Mouse (Mus musculus): ENCODE data around the gene Lrp5.

GRCm38 (mm10) chr19:3549263-3549662 is 137.1 kb downstream of the Lrp5 start:
- TF ChIP-seq CTCF (IDR thresholded peaks at IDR 0.05; ENCODE audit: borderline replicate concordance, control insufficient read depth, extremely low read depth, insufficient read depth, low read length, poor library complexity) (no peak), POLR2A (IDR thresholded peaks at IDR 0.05; ENCODE audit: control insufficient read depth, extremely low read depth, insufficient read depth, low read length, poor library complexity) (no peak)
